Mouse (Mus musculus) kidney, postnatal 4 days (tissue): ENCODE results near the gene Dnaja2.

Experiments used
- DNase-seq, 2 experiments: peaks; one replicate each; pipeline ENCODE4 v3.0.0; 2021; ENCODE audit warnings: mixed read lengths in 2 of 2

Dnaja2 gene

GRCm38 (mm10) chr8:85554391-85555180, 558 bp downstream of the Dnaja2 start:
- DNase-seq = peak in 1 of 2 experiments; percentile 3

DNA sequence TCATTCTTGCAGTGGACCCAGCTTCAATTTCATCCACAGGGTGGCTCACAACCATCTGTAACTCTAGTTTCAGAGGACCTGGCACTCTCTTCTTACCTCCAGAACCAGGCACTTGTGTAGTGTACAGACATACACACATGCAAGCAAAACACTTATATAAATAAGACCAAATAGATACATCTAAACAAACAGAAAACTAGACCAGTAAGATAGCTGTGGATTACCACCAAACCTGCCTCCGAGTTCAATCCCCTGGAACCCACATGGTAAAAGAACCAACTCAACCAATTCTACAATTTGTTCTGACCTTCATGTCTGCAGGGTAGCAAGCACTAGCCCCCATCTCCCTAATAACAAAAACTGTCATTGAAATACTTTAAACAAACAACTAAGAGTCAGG, 3.2 kb downstream of the Dnaja2 start:
- no peak for DNase-seq

DNA sequence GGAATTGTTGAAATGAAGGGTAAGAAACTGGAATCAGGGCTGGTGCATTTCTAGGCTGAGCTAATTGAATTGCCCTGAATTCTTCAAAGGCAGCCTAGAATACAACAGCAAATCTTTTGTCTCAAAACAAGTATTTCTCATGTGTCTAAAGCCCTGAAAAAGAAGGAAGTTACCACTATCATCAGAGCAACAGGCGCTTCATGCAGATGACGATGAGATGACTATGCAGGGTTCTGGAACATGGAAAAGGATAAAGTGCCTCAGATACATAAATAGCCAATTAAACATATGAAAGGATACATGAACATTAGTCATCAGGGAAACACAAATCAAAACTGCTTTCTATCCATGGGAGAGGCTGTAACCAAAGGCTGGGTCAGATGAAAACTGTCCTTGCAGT, 18.8 kb downstream of the Dnaja2 start:
- DNase-seq = no peak

- no peak for DNase-seq
Observed at GRCm38 (mm10) chr8:85534163-85534562, 21.0 kb downstream of the Dnaja2 start.

DNA sequence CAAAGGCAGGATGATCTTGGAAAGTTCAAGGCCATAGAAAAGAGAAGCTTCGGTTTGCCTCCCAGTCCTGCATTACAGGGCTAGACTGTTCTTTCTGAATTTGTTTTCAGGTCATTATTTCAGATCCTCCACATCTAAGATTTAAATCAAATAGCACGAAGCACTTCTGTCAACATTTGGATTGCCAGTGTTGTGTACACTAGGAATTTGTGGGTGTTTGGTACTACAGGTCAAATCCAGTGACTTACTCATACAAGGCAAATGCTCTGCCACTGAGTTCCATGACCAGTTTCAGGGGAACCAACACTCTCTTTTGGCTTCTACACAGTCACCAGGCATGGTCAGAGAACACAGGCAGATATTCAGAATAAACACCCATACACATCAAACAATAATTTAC, 21.7 kb downstream of the Dnaja2 start:
- no peak for DNase-seq

DNA sequence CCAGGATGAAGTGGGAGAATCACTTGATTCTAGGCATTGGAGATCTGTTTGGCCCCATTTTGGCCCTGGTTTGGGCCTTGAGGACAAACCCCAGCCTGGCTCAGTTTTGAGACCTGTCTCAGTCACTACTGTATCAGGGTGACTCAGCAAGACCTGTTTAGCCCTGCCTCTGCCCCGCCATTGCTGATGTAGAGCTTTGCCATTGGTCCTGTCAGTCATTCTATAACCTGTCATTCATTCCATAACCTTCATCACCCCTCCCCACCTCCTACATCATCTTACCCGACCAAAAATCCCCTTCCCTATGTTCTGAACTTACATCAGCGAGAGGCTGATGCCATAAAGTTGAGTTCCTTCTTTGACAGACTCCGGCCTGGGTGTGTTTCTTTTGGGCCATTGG, 22.3 kb downstream of the Dnaja2 start:
- no peak for DNase-seq

DNA sequence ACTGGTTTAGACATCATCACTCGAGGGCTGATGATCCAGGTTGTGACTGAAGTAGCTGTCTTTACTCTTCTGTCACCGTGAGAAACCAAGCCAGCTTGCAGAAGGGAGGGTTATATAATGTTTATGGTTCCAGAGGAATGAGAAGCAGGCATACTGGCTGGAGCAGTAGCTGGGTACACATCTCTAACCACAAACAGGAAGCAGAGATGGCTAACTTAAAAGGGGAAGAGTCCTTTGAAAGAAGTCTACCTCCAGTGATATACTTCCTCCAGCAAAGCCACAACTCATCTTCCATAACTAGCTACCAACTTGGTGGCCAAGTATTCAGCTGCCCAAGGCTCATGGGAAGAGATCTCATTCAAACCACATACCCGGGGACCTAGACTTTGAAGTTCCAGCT, 23.7 kb downstream of the Dnaja2 start:
- no peak for DNase-seq

- no peak for DNase-seq
Observed at GRCm38 (mm10) chr8:85530717-85531116, 24.4 kb downstream of the Dnaja2 start.

DNA sequence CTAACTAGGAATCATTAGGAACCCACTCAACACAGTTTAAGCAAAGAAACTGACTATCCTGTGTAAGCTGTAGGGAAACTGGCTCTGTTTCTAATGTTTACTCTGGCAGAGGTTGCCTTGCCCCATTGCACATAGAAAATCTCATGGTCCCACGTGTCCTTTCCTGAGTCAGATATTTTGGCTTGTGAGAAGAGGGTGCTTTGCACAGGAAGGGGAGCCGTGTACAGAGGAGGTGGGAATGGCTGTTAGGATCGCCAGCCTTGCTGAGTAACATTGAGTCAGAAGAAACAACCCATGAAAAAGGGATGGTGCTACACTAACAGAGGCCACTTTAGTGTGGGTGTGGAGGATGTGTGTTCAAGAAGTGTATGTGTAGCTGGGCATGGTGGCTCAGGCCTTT, 26.2 kb downstream of the Dnaja2 start:
- no peak for DNase-seq

- peak; percentile 77 to 79 for DNase-seq
Observed at GRCm38 (mm10) chr8:85526105-85526504, 29.0 kb downstream of the Dnaja2 start.

DNA sequence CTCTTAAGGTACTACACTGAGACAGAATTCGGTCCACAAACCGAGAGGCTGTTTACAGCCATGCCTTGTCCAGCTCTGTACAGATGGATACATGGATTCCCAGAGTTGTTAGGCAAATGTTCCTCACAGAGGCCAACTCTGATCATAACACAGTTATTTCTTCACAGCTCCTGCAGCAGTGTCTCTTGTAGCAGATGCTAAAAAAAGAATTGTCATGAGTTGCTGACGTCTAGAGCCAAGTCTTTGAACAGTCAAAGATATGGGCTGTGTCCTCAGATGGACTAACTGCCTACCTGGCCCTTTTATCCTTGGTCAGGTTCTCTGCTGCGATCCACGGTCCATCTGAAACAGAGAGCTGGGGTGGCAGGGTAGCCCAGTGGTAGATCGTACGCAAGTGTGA, 31.1 kb downstream of the Dnaja2 start:
- DNase-seq = no peak

GRCm38 (mm10) chr8:85521332-85521731, 33.8 kb downstream of the Dnaja2 start:
- DNase-seq = no peak

DNA sequence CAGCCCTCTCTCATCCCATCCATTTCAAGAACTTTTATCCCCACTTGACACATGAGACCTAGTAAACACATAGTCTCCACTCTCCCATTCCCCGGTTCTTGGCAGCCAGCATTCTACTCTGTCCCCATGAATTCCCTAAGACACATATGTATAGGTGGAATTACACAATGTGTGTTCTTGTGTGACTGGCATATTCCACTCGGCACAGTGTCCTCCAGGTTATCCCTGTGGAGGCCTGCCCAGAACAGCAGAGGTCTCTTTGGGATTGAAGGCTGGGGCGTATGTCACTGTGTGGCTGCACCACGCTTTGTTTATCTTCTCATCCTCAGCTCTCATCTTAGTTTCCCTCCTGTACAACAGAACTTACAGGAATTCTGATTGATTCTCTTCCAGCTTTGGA, 34.6 kb downstream of the Dnaja2 start:
- DNase-seq = no peak

GRCm38 (mm10) chr8:85517956-85518355, 37.2 kb downstream of the Dnaja2 start:
- DNase-seq = no peak

- peak in 1 of 2 experiments; percentile 10 for DNase-seq
Observed at GRCm38 (mm10) chr8:85517336-85517735, 37.8 kb downstream of the Dnaja2 start.

- peak in 1 of 2 experiments; percentile 12 for DNase-seq
Observed at GRCm38 (mm10) chr8:85515391-85515790, 39.8 kb downstream of the Dnaja2 start.

GRCm38 (mm10) chr8:85513283-85513682, 41.9 kb downstream of the Dnaja2 start:
- DNase-seq = no peak

- DNase-seq = no peak
Observed at GRCm38 (mm10) chr8:85512234-85512633, 42.9 kb downstream of the Dnaja2 start.

DNA sequence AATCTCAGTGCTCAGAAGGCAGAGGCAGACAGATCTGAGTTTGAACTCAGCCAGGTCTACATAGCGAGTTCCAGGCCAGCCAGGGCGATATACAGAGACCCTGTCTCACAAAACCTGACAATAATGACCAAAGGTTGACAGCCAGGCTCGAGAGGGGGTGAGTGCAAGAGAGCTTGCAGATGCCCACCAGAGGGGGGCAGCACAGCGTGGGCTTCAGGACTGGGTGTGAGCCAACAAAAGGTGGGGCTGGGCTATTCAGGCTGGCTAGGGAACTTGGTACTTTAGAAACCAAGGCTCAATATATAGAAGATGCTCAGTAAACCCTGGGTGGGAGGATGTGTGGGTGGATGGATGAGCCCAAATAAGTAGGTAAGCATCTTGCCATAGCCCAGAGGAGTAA, 46.5 kb downstream of the Dnaja2 start:
- no peak for DNase-seq

GRCm38 (mm10) chr8:85506620-85507019, 48.5 kb downstream of the Dnaja2 start:
- DNase-seq = no peak

DNA sequence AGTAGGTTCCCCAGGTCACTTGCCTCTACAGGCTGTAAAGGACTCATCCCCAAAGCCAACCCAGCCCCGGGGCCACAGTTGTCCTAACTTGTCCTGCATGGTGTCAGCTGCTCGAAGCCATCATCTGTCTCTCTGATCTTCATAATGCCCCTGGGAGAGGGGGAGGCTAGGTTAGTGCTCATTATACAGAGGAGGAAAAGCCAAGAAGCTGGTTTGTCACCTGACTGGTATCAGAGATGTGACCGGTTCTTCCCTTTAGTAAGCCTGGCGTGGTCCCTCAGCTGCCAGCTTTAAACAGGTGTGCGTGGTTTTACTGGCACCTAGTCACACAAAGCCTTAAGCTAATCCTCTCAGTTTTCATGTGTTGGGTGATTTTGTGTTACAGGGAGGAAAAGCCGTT, 50.4 kb downstream of the Dnaja2 start:
- DNase-seq = no peak

- no peak for DNase-seq
Observed at GRCm38 (mm10) chr8:85503065-85503464, 52.1 kb downstream of the Dnaja2 start.

DNA sequence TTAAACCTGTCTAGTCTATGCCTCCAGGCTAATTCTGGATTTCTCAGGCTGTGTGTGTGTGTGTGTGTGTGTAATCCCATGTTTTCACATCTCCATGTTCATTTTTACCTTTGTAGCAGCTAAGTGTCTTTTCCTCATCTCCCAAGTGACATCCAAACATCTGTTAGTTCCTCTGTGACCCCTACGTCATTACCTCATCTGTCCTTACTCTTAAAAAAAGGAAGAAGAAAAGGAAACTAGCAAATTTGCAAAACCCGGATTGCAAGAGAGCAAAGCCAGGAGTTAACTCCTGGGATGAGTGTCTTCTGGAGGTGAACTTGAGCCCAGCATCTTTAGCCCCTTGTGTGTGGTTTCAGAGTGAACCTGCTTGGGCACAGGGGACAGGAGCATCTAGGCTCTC, 52.8 kb downstream of the Dnaja2 start:
- no peak for DNase-seq

- peak; percentile 46 to 57 for DNase-seq
Observed at GRCm38 (mm10) chr8:85500955-85501685, 54.0 kb downstream of the Dnaja2 start.
